26 mouse cellular contexts compared by ENCODE assay signal in genomic region chr15:74452426-74452825, GRCm38 (mm10).
DNase-seq lines count a peak whose midpoint lies in the region; ATAC-seq and TF ChIP-seq lines count a peak whose summit lies in the region.
"Had no signal": no experiment of that assay in that cellular context is flagged by ENCODE, and none has a peak within 500 bp of the region (broad histone marks: within the 10 kb centered on the region; RNA-seq: fewer than 3 reads in every experiment).

No protein-coding gene starts in this region.

- no peak overlapping the region for H3K9ac ChIP-seq in forebrain, postnatal 0 days
- no peak overlapping the region for H3K9ac ChIP-seq in midbrain, embryonic 16.5 days (ENCODE audit: low read depth, low read length)
- H3K9ac ChIP-seq: heart, embryonic 15.5 days; hindbrain, embryonic 12.5 days; lung, embryonic 15.5 days; neural tube, embryonic 12.5 days had no signal

- H3K4me1 ChIP-seq in forebrain, postnatal 0 days (ENCODE audit: insufficient read depth): no peaks in the 10 kb centered on the region
- H3K4me1 ChIP-seq in forebrain, embryonic 10.5 days: peaks cover 33% of the 10 kb centered on the region
- H3K4me1 ChIP-seq in cerebellum, adult 2 months (ENCODE audit: control insufficient read depth, insufficient read depth, low read length): peaks cover 37% of the 10 kb centered on the region
- H3K4me1 ChIP-seq in midbrain, embryonic 16.5 days (ENCODE audit: control insufficient read depth, insufficient read depth, low read length): peaks cover 8% of the 10 kb centered on the region
- peaks cover 15% of the 10 kb centered on the region for H3K4me1 ChIP-seq in midbrain, embryonic 10.5 days

- ATAC-seq in forebrain, postnatal 0 days: peak; percentile 69
- no peak for ATAC-seq in midbrain, embryonic 16.5 days
- ATAC-seq: forebrain, embryonic 14.5 days; inflammation-experienced regulatory T-cells, adult 6 months; Patski had no signal

- H3K27me3 ChIP-seq in forebrain, postnatal 0 days (ENCODE audit: insufficient read depth, low read length): no peaks in the 10 kb centered on the region
- peaks cover 16% of the 10 kb centered on the region; the same call in 1 of the 2 replicates for H3K27me3 ChIP-seq in forebrain, embryonic 10.5 days (ENCODE audit: poor library complexity, severe bottlenecking)
- no peaks in the 10 kb centered on the region for H3K27me3 ChIP-seq in cerebellum, adult 2 months (ENCODE audit: control insufficient read depth, insufficient read depth, low read length)
- no peaks in the 10 kb centered on the region; the same call in none of the 2 replicates for H3K27me3 ChIP-seq in midbrain, embryonic 16.5 days (ENCODE audit: control insufficient read depth, insufficient read depth, low read depth, low read length)
- H3K27me3 ChIP-seq in midbrain, embryonic 10.5 days (ENCODE audit: low read depth, poor library complexity, severe bottlenecking): 0 out of 2 replicates have a peak, but pooled peaks cover 7% of the 10 kb centered on the region
- H3K27me3 ChIP-seq: hindbrain, embryonic 12.5 days; lung, embryonic 15.5 days; neural tube, embryonic 12.5 days had no signal

- H3K27ac ChIP-seq in forebrain, postnatal 0 days (ENCODE audit: low read depth, low read length): no peak overlapping the region
- H3K27ac ChIP-seq in forebrain, embryonic 10.5 days: no peak overlapping the region
- 0 out of 2 replicates have a peak overlapping the region, but pooled peaks have one; percentile 13 for H3K27ac ChIP-seq in cerebellum, adult 2 months (ENCODE audit: insufficient read depth, low read length)
- no peak overlapping the region for H3K27ac ChIP-seq in midbrain, embryonic 16.5 days (ENCODE audit: low read length)
- no peak overlapping the region for H3K27ac ChIP-seq in midbrain, embryonic 10.5 days (replicated peaks)
- H3K27ac ChIP-seq: heart, embryonic 10.5 days; heart, embryonic 15.5 days; hindbrain, embryonic 12.5 days; lung, embryonic 15.5 days; neural tube, embryonic 12.5 days; stomach, postnatal 0 days had no signal

- WGBS in forebrain, postnatal 0 days: 86% methylated on average over 3 of the region's 3 CpGs
- WGBS in forebrain, embryonic 10.5 days: 92% methylated on average over 3 of the region's 3 CpGs
- 45% methylated on average over 3 of the region's 3 CpGs for WGBS in cerebellum, adult 2 months
- 90% methylated on average over 3 of the region's 3 CpGs for WGBS in midbrain, embryonic 16.5 days
- 92% methylated on average over 3 of the region's 3 CpGs for WGBS in midbrain, embryonic 10.5 days

- no peak overlapping the region for H3K4me3 ChIP-seq in forebrain, postnatal 0 days (ENCODE audit: low read depth, low read length)
- no peak overlapping the region for H3K4me3 ChIP-seq in forebrain, embryonic 10.5 days
- no peak overlapping the region for H3K4me3 ChIP-seq in cerebellum, adult 2 months (replicated peaks; ENCODE audit: insufficient read depth, low read depth, low read length)
- no peak overlapping the region for H3K4me3 ChIP-seq in midbrain, embryonic 16.5 days (ENCODE audit: low read depth, low read length)
- no peak overlapping the region for H3K4me3 ChIP-seq in midbrain, embryonic 10.5 days
- H3K4me3 ChIP-seq: heart, embryonic 10.5 days; heart, embryonic 15.5 days; hindbrain, embryonic 12.5 days; lung, embryonic 15.5 days; myocyte; neural tube, embryonic 12.5 days had no signal

- no peak overlapping the region for H3K4me2 ChIP-seq in forebrain, postnatal 0 days (ENCODE audit: low read depth)
- H3K4me2 ChIP-seq in midbrain, embryonic 16.5 days (ENCODE audit: low read length): no peak overlapping the region
- H3K4me2 ChIP-seq: heart, embryonic 15.5 days; hindbrain, embryonic 12.5 days; lung, embryonic 15.5 days; midbrain, embryonic 11.5 days; neural tube, embryonic 12.5 days had no signal

- H3K36me3 ChIP-seq in forebrain, postnatal 0 days (ENCODE audit: insufficient read depth): no peaks in the 10 kb centered on the region
- no peaks in the 10 kb centered on the region for H3K36me3 ChIP-seq in forebrain, embryonic 10.5 days (replicated peaks)
- no peaks in the 10 kb centered on the region for H3K36me3 ChIP-seq in midbrain, embryonic 16.5 days (ENCODE audit: control insufficient read depth, insufficient read depth, low read length)
- no peaks in the 10 kb centered on the region for H3K36me3 ChIP-seq in midbrain, embryonic 10.5 days
- H3K36me3 ChIP-seq: heart, embryonic 10.5 days; heart, embryonic 15.5 days; hindbrain, embryonic 12.5 days; lung, embryonic 15.5 days; neural tube, embryonic 12.5 days had no signal

- TF ChIP-seq CTCF in forebrain, postnatal 0 days (IDR thresholded peaks at IDR 0.05; ENCODE audit: low read depth): no peak
- TF ChIP-seq CTCF in cerebellum, adult 2 months (IDR thresholded peaks at IDR 0.05; ENCODE audit: borderline replicate concordance, insufficient read depth, low read depth, low read length): no peak

- DNase-seq in forebrain, postnatal 0 days: no peak
- DNase-seq in forebrain, embryonic 10.5 days (ENCODE audit: extremely low spot score, low spot score): no peak
- DNase-seq in brain, adult 2 months (ENCODE audit: low read depth, low spot score): peak; percentile 69
- DNase-seq in cerebellum, adult 2 months: peak; percentile 46 to 60
- peak; percentile 48 to 50 for DNase-seq in cerebellum, postnatal 25 days
- no peak for DNase-seq in midbrain, embryonic 10.5 days (ENCODE audit: low spot score)
- no peak for DNase-seq in frontal cortex, adult 2 months (ENCODE audit: extremely low spot score in 1 of 2, low spot score in 1 of 2)
- DNase-seq: adrenal gland, postnatal 10 days; kidney, adult 2 months; kidney, postnatal 4 days; right cerebral cortex, adult 18-20 months; right cerebral cortex, postnatal 4 days; thymus, adult 18-20 months; thymus, postnatal 25 days had no signal

- no peaks in the 10 kb centered on the region for H3K9me3 ChIP-seq in forebrain, postnatal 0 days (ENCODE audit: low read length)
- H3K9me3 ChIP-seq in forebrain, embryonic 10.5 days: no peaks in the 10 kb centered on the region
- H3K9me3 ChIP-seq in midbrain, embryonic 16.5 days (replicated peaks; ENCODE audit: control insufficient read depth, low read length, poor library complexity, severe bottlenecking): no peaks in the 10 kb centered on the region
- no peaks in the 10 kb centered on the region for H3K9me3 ChIP-seq in midbrain, embryonic 10.5 days (replicated peaks)
- H3K9me3 ChIP-seq: heart, embryonic 10.5 days; heart, embryonic 15.5 days; hindbrain, embryonic 12.5 days; lung, embryonic 15.5 days; neural tube, embryonic 12.5 days had no signal

- TF ChIP-seq POLR2A in cerebellum, adult 2 months (IDR thresholded peaks at IDR 0.05; ENCODE audit: borderline replicate concordance, insufficient read depth, low read length): no peak

Comparison
In these comparisons a context has a peak if more than half of its experiments do, and no peak if none do; other contexts are left out.
1. DNase-seq: peak in brain, adult 2 months (single experiment), cerebellum, adult 2 months (2 of 2) and cerebellum, postnatal 25 days (2 of 2); none in forebrain, postnatal 0 days (single experiment), forebrain, embryonic 10.5 days (single experiment), midbrain, embryonic 10.5 days (single experiment) and frontal cortex, adult 2 months (0 of 2).